Mouse (Mus musculus) stomach, embryonic 15.5 days (tissue): ENCODE measurements at regions not wholly inside any gene's neighbourhood (a gene's known extent, or its start where the extent isn't known, plus 50 kb on each side); places are given as distances from the start of the nearest gene placed in this dataset.

Experiments used
- ATAC-seq: fragments of 200-750 bp; cut with Nextera tagmentation; 2 replicates; pipeline ENCODE4 v1.8.0; 2017; ENCODE audit warnings: low read depth, moderate number of reproducible peaks, moderate TSS enrichment; ENCODE audit not compliant: insufficient read depth, low FRiP score
- H3K27ac ChIP-seq: fragments of 300-500 bp; sonication (generic); 2 replicates; pipeline ENCODE4 v1.5.1; 2015; ENCODE audit warnings: mild to moderate bottlenecking, inconsistent platforms
- H3K27me3 ChIP-seq: fragments of 300-500 bp; sonication (generic); replicated peaks from 2 replicates; pipeline ENCODE4 v1.6.1; 2015; ENCODE audit warnings: inconsistent platforms
- H3K36me3 ChIP-seq: fragments of 300-500 bp; sonication (generic); 2 replicates; pipeline ENCODE4 v1.6.1; 2015; ENCODE audit warnings: inconsistent platforms
- H3K4me1 ChIP-seq: fragments of 300-500 bp; sonication (generic); 2 replicates; pipeline ENCODE4 v1.6.1; 2015; ENCODE audit warnings: inconsistent platforms
- H3K4me2 ChIP-seq: fragments of 300-500 bp; sonication (generic); 2 replicates; pipeline ENCODE4 v1.6.1; 2015; ENCODE audit warnings: mild to moderate bottlenecking, inconsistent platforms
- H3K4me3 ChIP-seq: fragments of 300-500 bp; sonication (generic); replicated peaks from 2 replicates; pipeline ENCODE4 v1.5.1; 2015; ENCODE audit warnings: inconsistent platforms
- H3K9ac ChIP-seq: fragments of 300-500 bp; sonication (generic); 2 replicates; pipeline ENCODE4 v1.6.1; 2015; ENCODE audit warnings: inconsistent platforms
- H3K9me3 ChIP-seq: fragments of 300-500 bp; sonication (generic); 2 replicates; pipeline ENCODE4 v1.6.1; 2016; ENCODE audit warnings: inconsistent platforms
- WGBS: fragments of 180-500 bp; shearing (Covaris S2); methylation state at CpG from one replicate; pipeline ENCODE4 v1.1.7; 2015; 5-methylcytosine and 5-hydroxymethylcytosine counted together

DNA sequence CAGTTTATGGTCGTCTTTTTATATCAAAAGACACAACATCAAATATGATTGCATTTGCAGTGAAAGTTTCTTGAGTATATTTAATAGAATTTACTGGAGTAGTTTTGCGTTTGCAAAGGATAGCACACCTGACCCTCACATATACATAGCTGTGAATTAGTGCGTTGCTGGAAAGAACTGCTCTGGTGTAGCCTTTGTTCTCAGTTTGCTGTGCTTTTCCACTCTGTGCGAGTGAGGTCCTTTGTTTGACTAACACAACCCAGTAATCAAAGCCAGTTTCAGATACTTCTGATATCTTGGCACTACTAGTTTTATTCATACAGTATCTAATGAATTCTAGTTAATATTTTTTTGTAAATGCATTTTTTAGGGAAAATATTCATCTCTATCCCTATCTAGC, 84.7 kb downstream of the Trim52 start:
- Histone ChIP-seq H3K27ac (no peak overlapping the region), H3K9me3 (no peaks in the 10 kb centered on the region), H3K27me3 (no peaks in the 10 kb centered on the region), H3K36me3 (no peaks in the 10 kb centered on the region), H3K4me3 (no peak overlapping the region), H3K9ac (no peak overlapping the region), H3K4me1 (no peaks in the 10 kb centered on the region), H3K4me2 (no peak overlapping the region)
- ATAC-seq, result no peak
- WGBS, result 63% methylated on average over 4 of the region's 4 CpGs

GRCm38 (mm10) chr14:106193583-106193982, 87.6 kb downstream of the Trim52 start:
- Histone ChIP-seq H3K9me3 (no peaks in the 10 kb centered on the region), H3K4me1 (no peaks in the 10 kb centered on the region), H3K4me3 (no peak overlapping the region), H3K27me3 (no peaks in the 10 kb centered on the region), H3K4me2 (no peak overlapping the region), H3K27ac (no peak overlapping the region), H3K36me3 (no peaks in the 10 kb centered on the region), H3K9ac (no peak overlapping the region)
- 65% methylated on average over 2 of the region's 2 CpGs for WGBS
- no peak for ATAC-seq

GRCm38 (mm10) chr14:106194104-106194503, 88.1 kb downstream of the Trim52 start:
- Histone ChIP-seq H3K9me3 (no peaks in the 10 kb centered on the region), H3K36me3 (no peaks in the 10 kb centered on the region), H3K4me3 (no peak overlapping the region), H3K4me2 (no peak overlapping the region), H3K9ac (no peak overlapping the region), H3K27ac (no peak overlapping the region), H3K27me3 (no peaks in the 10 kb centered on the region), H3K4me1 (no peaks in the 10 kb centered on the region)
- ATAC-seq, result no peak
- 86% methylated on average over 1 of the region's 1 CpGs for WGBS

GRCm38 (mm10) chr14:106197826-106198225, 91.8 kb downstream of the Trim52 start:
- H3K4me2 ChIP-seq, result no peak overlapping the region
- ATAC-seq, result no peak
- no peaks in the 10 kb centered on the region for H3K27me3 ChIP-seq
- H3K9ac ChIP-seq, result no peak overlapping the region
- no peak overlapping the region for H3K4me3 ChIP-seq
- no peaks in the 10 kb centered on the region for H3K4me1 ChIP-seq
- 28% methylated on average over 1 of the region's 1 CpGs for WGBS
- H3K27ac ChIP-seq, result no peak overlapping the region
- H3K9me3 ChIP-seq, result no peaks in the 10 kb centered on the region
- H3K36me3 ChIP-seq, result no peaks in the 10 kb centered on the region

DNA sequence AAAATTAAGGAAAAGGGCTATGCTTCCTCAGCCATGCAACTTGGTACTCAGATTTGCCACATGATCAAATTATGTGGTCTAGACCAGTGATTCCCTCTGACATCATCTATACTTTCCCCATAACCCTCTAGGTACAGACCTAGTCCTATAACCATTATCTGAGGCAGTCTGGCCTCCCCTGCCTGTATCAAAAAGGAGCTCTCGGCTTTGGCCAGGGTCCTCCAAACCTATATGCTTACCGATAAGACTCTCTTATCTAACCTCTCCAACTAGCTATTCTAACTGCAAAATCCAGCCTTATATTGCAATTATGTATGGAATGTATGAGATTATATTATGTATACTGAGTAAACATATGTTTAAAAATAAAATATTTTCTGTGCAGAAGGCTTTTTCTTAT, 93.1 kb downstream of the Trim52 start:
- Histone ChIP-seq H3K27me3 (no peaks in the 10 kb centered on the region), H3K4me3 (no peak overlapping the region), H3K4me2 (no peak overlapping the region), H3K9ac (no peak overlapping the region), H3K9me3 (no peaks in the 10 kb centered on the region), H3K4me1 (no peaks in the 10 kb centered on the region), H3K36me3 (no peaks in the 10 kb centered on the region), H3K27ac (no peak overlapping the region)
- 70% methylated on average over 2 of the region's 2 CpGs for WGBS
- ATAC-seq, result no peak

- WGBS, result 30% methylated on average over 1 of the region's 1 CpGs
- ATAC-seq, result no peak
- Histone ChIP-seq H3K4me3 (no peak overlapping the region), H3K9me3 (no peaks in the 10 kb centered on the region), H3K27ac (no peak overlapping the region), H3K27me3 (no peaks in the 10 kb centered on the region), H3K9ac (no peak overlapping the region), H3K36me3 (no peaks in the 10 kb centered on the region), H3K4me1 (no peaks in the 10 kb centered on the region), H3K4me2 (no peak overlapping the region)
Observed at GRCm38 (mm10) chr14:106199536-106200319, 93.7 kb downstream of the Trim52 start.

DNA sequence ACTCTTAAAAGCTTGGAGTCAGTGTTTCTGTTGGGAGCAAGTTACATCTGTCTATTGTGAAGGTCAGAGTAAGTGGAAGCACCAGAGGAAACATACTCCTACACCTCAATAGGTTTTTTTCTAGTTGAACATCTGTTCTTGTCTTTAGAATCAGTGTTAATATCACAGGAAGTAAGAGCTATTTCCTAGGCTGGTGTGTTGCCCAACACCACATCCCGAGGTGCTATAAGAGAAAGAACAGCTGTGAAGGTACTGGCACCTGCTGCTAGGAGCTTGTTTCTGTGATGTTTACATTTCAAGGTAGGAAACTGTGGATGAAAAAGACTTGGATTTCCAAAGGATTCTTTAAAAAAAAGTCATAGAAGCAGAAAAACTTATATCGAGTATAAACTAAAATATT, 105.1 kb downstream of the Trim52 start:
- Histone ChIP-seq H3K9me3 (no peaks in the 10 kb centered on the region), H3K27me3 (no peaks in the 10 kb centered on the region), H3K36me3 (no peaks in the 10 kb centered on the region), H3K4me2 (no peak overlapping the region), H3K27ac (no peak overlapping the region), H3K4me1 (no peaks in the 10 kb centered on the region), H3K9ac (no peak overlapping the region), H3K4me3 (no peak overlapping the region)
- WGBS, result 47% methylated on average over 2 of the region's 2 CpGs
- ATAC-seq, result no peak; the same call in 1 of the 2 replicates

GRCm38 (mm10) chr14:106217681-106218080, 111.7 kb downstream of the Trim52 start:
- no peak overlapping the region for H3K27ac ChIP-seq
- H3K4me3 ChIP-seq, result no peak overlapping the region
- H3K9ac ChIP-seq, result no peak overlapping the region
- no peak overlapping the region for H3K4me2 ChIP-seq
- H3K4me1 ChIP-seq, result no peaks in the 10 kb centered on the region
- no peaks in the 10 kb centered on the region for H3K9me3 ChIP-seq
- no peak for ATAC-seq
- H3K36me3 ChIP-seq, result no peaks in the 10 kb centered on the region
- no peaks in the 10 kb centered on the region for H3K27me3 ChIP-seq
- WGBS, result 81% methylated on average over 3 of the region's 3 CpGs

DNA sequence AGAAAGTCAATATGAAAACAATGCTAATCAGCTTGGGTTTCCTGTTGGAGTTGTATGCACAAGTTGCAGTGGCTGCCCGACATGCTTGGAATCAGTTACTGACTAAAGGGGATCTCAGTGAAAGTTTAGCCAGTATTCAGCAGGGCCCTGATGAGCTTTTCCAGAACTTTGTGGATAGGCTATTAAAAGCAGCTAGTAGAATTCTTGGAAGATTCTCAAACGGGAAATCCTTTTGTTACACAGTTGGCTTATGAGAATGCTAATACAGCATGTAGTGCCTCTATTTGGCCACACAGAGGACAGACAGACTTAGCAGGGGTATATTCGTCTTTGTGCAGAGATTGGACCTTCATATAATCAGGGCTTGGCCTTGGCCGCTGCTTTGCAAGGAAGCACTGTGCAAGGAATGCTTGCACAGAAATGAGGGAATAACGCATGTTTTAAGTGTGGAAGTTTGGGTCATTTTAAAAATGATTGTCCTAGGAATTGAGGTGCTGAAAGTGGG, 113.3 kb downstream of the Trim52 start:
- no peaks in the 10 kb centered on the region for H3K27me3 ChIP-seq
- WGBS, result 50% methylated on average over 5 of the region's 5 CpGs
- no peaks in the 10 kb centered on the region for H3K36me3 ChIP-seq
- ATAC-seq, result no peak
- H3K4me3 ChIP-seq, result no peak overlapping the region
- no peak overlapping the region for H3K4me2 ChIP-seq
- H3K9ac ChIP-seq, result no peak overlapping the region
- no peaks in the 10 kb centered on the region for H3K9me3 ChIP-seq
- H3K27ac ChIP-seq, result no peak overlapping the region
- no peaks in the 10 kb centered on the region for H3K4me1 ChIP-seq

- no peaks in the 10 kb centered on the region for H3K27me3 ChIP-seq
- ATAC-seq, result no peak
- no peaks in the 10 kb centered on the region for H3K4me1 ChIP-seq
- no peaks in the 10 kb centered on the region for H3K36me3 ChIP-seq
- no peak overlapping the region for H3K27ac ChIP-seq
- no peak overlapping the region for H3K4me3 ChIP-seq
- no peaks in the 10 kb centered on the region for H3K9me3 ChIP-seq
- no peak overlapping the region for H3K4me2 ChIP-seq
- no peak overlapping the region for H3K9ac ChIP-seq
- 67% methylated on average over 1 of the region's 1 CpGs for whole genome bisulfite sequencing
Observed at GRCm38 (mm10) chr14:106225401-106225800, 119.4 kb downstream of the Trim52 start.

- no peak for ATAC-seq
- Histone ChIP-seq H3K9me3 (no peaks in the 10 kb centered on the region), H3K9ac (no peak overlapping the region), H3K36me3 (no peaks in the 10 kb centered on the region), H3K27me3 (no peaks in the 10 kb centered on the region), H3K4me2 (no peak overlapping the region), H3K4me1 (no peaks in the 10 kb centered on the region), H3K4me3 (no peak overlapping the region), H3K27ac (no peak overlapping the region)
- 90% methylated on average over 5 of the region's 5 CpGs for WGBS
Observed at GRCm38 (mm10) chr14:106241721-106242405, 135.9 kb downstream of the Trim52 start.

- no peak for ATAC-seq
- Histone ChIP-seq H3K27ac (no peak overlapping the region), H3K36me3 (no peaks in the 10 kb centered on the region), H3K9ac (no peak overlapping the region), H3K27me3 (no peaks in the 10 kb centered on the region), H3K4me3 (no peak overlapping the region), H3K9me3 (no peaks in the 10 kb centered on the region), H3K4me1 (no peaks in the 10 kb centered on the region), H3K4me2 (no peak overlapping the region)
- 28% methylated on average over 4 of the region's 4 CpGs for WGBS
Observed at GRCm38 (mm10) chr14:106259396-106260108, 153.6 kb downstream of the Trim52 start.
